Mouse (Mus musculus) C2C12 (cell line): ENCODE measurements around the gene Tyw1.

ENCODE experiments used
- CEBPB ChIP-seq: IDR thresholded peaks from one replicate; pipeline ENCODE4 v1.6.1; 2011; ENCODE audit warnings: low read depth, mild to moderate bottlenecking, control low read depth, moderate library complexity
- CTCF ChIP-seq: IDR thresholded peaks from one replicate; pipeline ENCODE4 v1.5.1; 2011; ENCODE audit not compliant: control insufficient read depth, insufficient read depth, insufficient read length
- MYOD1 ChIP-seq: IDR thresholded peaks from one replicate; pipeline ENCODE4 v1.6.1; 2011; ENCODE audit warnings: low read depth; ENCODE audit not compliant: control insufficient read depth, insufficient read length

DNA sequence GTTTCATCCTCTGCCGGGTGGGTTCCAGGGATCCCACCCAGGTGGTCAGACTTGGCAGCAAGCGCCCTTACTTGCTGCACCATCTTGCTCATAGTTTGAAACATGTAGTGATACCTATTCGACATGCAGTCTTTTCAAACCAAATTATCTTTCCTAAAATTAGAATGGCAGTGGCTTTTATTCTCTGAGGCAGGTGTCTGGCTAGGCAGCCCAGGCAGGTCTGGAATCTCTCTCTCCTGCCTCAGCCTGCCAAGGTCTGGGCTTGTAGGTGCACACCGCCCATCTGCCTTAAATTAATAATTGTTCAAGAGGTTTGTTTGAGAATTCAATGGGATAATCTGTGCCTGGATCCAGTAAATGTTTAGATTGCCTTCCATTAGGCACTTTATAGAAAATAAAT, 75.4 kb downstream of the Tyw1 start:
- TF ChIP-seq CTCF (no peak), MYOD1 (no peak), CEBPB (no peak)
